ENCODE assay signal across 14 mouse cellular contexts in the genomic region with DNA sequence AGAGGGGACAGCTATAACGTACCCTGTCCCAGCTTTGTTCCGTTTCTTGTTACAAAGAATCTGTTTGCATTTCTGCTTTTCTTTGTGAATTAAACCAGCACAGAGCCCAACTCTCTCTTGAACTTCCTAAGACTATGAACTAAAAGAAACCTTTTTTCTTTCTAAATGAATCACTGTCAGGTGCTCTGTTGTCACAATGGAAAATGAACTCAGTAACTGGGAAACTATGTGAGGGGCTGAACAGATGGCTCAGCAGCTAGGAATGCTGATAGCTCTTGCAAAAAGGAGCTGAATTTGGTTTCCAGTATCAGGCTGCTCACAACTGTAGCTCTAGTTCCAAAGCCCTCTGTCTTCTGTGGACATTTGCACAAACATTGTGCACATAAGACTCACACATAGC.
"Had no signal": no experiment of that assay in that cellular context is flagged by ENCODE, and none has a peak within 500 bp of the region (broad histone marks: within the 10 kb centered on the region; RNA-seq: fewer than 3 reads in every experiment).

No protein-coding gene starts in this region.

- H3K4me3 ChIP-seq: limb, embryonic 12.5 days; liver, embryonic 15.5 days; megakaryocyte, embryonic 14.5 days; midbrain, embryonic 12.5 days; neural tube, embryonic 15.5 days had no signal

- H3K4me1 ChIP-seq: limb, embryonic 12.5 days; midbrain, embryonic 12.5 days; neural tube, embryonic 15.5 days had no signal

- H3K9ac ChIP-seq: limb, embryonic 12.5 days; liver, embryonic 15.5 days; midbrain, embryonic 12.5 days; neural tube, embryonic 15.5 days had no signal

- H3K27ac ChIP-seq: limb, embryonic 12.5 days; liver, embryonic 15.5 days; midbrain, embryonic 12.5 days; neural tube, embryonic 15.5 days had no signal

- ATAC-seq: lung, postnatal 0 days; midbrain, embryonic 16.5 days had no signal

- H3K9me3 ChIP-seq: limb, embryonic 12.5 days; liver, embryonic 15.5 days; midbrain, embryonic 12.5 days; neural tube, embryonic 15.5 days had no signal

- H3K4me2 ChIP-seq: limb, embryonic 12.5 days; liver, embryonic 15.5 days; midbrain, embryonic 12.5 days; neural tube, embryonic 15.5 days had no signal

- H3K36me3 ChIP-seq: limb, embryonic 12.5 days; liver, embryonic 15.5 days; midbrain, embryonic 12.5 days; neural tube, embryonic 15.5 days had no signal

- H3K27me3 ChIP-seq: limb, embryonic 12.5 days; liver, embryonic 15.5 days; megakaryocyte, embryonic 14.5 days; midbrain, embryonic 12.5 days; neural tube, embryonic 15.5 days had no signal

- DNase-seq: kidney, postnatal 14 days; liver; lung, adult 2 months; lung, postnatal 4 days; right cerebral cortex, adult 18-20 months; thymus, adult 18-20 months; thymus, postnatal 14 days had no signal
